Mouse (Mus musculus): ENCODE measurements around the gene Nmur1. TPM values are rescaled to one million over a fixed set of nuclear protein-coding genes. Genes with fewer than 3 reads are reported as not detected.
A peak's percentile ranks its signal among the peaks of the same experiment; 100 is the strongest.
"Not testable (repeated sequence)": the region's sequence is repeated elsewhere in the genome, so short reads cannot be mapped to it uniquely, and the experiment has no call there.

Nmur1 gene
- not detected in 2 replicates for polyA plus RNA-seq (2014; fragmentation: Nextera tagmentation; extraction: Ambion mirVana)

DNA sequence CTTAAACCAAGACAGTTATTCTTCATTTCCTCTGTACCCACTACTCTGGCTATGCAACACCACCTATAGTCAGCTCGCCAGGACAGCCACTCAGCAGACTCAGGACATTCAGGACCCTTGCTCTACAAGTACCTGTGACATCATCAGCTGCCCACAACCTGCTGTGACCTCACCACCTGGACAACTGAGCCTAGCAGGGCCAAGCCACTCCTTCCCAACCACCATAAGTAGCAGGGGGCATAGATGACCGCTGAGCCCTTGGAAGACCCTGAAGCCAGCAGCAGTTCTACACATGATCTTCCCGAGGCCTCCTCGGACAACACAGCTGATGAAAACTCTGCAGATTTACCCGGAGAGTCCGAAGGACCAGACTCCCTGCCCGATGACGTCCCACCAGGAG, at the start of gene Nmur1, which contains the start of gene Tex44:
Nmur1 (minus strand) TSS at position 101 of the 400 bp plus-strand sequence.
Tex44 (plus strand) TSS at position 202 of the 400 bp plus-strand sequence.
- Histone ChIP-seq H3K27me3 (ENCODE audit: control insufficient read depth, insufficient read depth, low read length) (no peaks in the 10 kb centered on the region), H3K27ac (replicated peaks; ENCODE audit: low read depth, low read length) (no peak within 1 kb of the TSS), H3K9me3 (replicated peaks; ENCODE audit: control insufficient read depth, low read length) (no peaks in the 10 kb centered on the region), H3K4me1 (ENCODE audit: control insufficient read depth, insufficient read depth, low read length) (no peaks in the 10 kb centered on the region; the same call in 1 of the 2 replicates), H3K36me3 (replicated peaks; ENCODE audit: control insufficient read depth, insufficient read depth, low read depth, low read length) (no peaks in the 10 kb centered on the region), H3K4me2 (ENCODE audit: low read depth, low read length) (no peak within 1 kb of the TSS), H3K9ac (replicated peaks; ENCODE audit: low read length) (no peak within 1 kb of the TSS), H3K4me3 (ENCODE audit: low read depth, low read length) (no peak within 1 kb of the TSS)
- WGBS: 91% methylated on average over 8 of the region's 8 CpGs
- DNase-seq (ENCODE audit: low spot score): no peak
- ATAC-seq (replicated peaks; ENCODE audit: insufficient number of reproducible peaks, low FRiP score, low TSS enrichment, low read depth): no peak

DNA sequence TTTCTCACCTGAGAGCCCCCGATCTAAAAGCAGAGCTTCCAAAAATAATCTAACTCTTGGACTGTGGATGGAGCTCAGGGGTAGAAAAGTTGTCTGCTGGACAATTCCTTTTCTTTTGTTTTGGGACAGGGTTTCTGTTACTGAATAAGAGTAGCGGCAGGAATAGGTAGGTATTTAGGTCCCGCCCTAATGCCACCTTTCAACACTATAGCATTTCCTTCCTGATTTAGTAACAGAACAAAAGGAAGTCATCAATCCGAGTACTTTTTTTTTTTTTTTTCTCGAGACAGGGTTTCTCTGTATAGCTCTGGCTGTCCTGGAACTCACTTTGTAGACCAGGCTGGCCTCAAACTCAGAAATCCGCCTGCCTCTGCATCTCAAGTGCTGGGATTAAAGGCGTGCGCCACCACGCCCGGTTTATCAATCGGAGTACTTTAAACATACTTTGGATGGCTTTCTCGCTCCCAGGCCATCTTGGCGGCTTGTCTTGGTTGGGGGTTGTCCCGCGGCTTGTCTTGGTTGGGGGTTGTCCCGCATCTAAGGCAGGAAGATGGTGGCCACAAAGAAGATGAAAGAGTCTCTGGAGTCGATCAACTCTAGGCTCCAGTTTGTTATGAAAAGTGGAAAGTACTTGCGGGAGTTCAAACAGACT, 47.2 kb upstream of the Nmur1 start:
- Histone ChIP-seq H3K4me3 (ENCODE audit: low read depth, low read length) (no peak overlapping the region), H3K4me2 (ENCODE audit: low read depth, low read length) (no peak overlapping the region), H3K9ac (replicated peaks; ENCODE audit: low read length) (peak overlapping the region; percentile 58; the same call in 1 of the 2 replicates), H3K27me3 (ENCODE audit: control insufficient read depth, insufficient read depth, low read length) (no peaks in the 10 kb centered on the region), H3K36me3 (replicated peaks; ENCODE audit: control insufficient read depth, insufficient read depth, low read depth, low read length) (no peaks in the 10 kb centered on the region), H3K27ac (replicated peaks; ENCODE audit: low read depth, low read length) (no peak overlapping the region), H3K9me3 (replicated peaks; ENCODE audit: control insufficient read depth, low read length) (no peaks in the 10 kb centered on the region), H3K4me1 (ENCODE audit: control insufficient read depth, insufficient read depth, low read length) (no peaks in the 10 kb centered on the region)
- ATAC-seq (replicated peaks; ENCODE audit: insufficient number of reproducible peaks, low FRiP score, low TSS enrichment, low read depth): no peak
- DNase-seq (ENCODE audit: low spot score): no peak
- 92% methylated on average over 18 of the region's 18 CpGs for WGBS

DNA sequence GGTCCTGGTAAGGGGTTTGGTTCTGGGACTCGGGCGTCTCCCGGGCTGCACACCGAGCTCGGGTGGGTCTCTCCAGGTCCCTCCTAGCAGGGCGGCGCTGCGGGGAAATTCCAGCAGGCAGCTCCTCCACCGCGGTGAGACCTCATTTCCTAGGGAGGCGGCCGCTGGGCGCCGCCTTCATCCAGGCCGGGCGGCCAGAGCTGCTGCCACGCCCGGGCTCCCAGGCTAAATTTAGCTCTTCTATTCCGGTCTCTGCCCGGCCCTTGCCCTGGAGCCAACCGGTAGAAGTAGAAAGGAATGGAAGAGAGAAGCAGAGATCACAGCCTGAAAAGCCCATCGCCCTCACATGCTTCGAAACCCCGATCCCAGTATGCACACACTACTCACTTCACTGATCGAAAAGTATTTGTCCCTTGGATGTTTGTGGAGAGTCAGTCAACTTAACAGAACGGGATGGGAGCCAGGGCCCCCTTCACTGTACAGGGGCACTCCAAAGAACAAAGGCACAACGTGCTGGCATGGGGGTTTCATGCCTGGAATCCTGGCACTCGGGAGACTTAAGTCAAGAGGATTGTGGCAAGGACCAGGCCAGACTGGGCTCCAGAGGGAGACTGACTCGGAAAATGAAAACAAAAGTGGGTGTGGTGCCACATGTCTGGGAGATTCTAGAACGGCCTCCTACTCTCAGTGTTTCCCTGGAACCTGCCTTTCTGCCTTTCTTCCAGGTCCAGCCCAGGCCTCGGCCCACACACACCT, 46.3 kb upstream of the Nmur1 start:
- WGBS: 21% methylated on average over 31 of the region's 31 CpGs
- ATAC-seq (replicated peaks; ENCODE audit: insufficient number of reproducible peaks, low FRiP score, low TSS enrichment, low read depth): peak; percentile 19; the same call in 1 of the 2 replicates

DNA sequence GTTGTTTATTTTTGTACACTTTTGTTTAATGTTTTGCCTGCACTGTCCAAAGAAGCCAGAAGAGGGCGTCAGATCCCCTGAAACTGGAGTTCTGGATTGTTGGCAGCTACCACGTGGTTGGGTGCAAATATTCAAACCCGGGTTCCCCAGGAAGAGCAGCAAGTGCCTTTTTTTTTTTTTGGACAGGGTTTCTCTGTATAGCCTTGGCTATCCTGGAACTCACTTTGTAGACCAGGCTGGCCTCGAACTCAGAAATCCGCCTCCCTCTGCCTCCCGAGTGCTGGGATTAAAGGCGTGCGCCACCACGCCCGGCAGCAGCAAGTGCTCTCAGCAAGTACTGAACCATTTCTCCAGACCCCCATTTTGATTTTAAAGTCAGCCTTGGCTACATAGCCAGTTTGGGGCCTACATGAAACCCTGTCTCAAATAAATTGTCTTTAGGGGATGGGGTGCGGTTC, 45.5 kb upstream of the Nmur1 start:
- not testable (repeated sequence) for H3K36me3 ChIP-seq (replicated peaks; ENCODE audit: control insufficient read depth, insufficient read depth, low read depth, low read length); DNase-seq (ENCODE audit: low spot score); H3K27me3 ChIP-seq (ENCODE audit: control insufficient read depth, insufficient read depth, low read length); H3K4me3 ChIP-seq (ENCODE audit: low read depth, low read length); H3K27ac ChIP-seq (replicated peaks; ENCODE audit: low read depth, low read length); H3K4me2 ChIP-seq (ENCODE audit: low read depth, low read length); ATAC-seq (replicated peaks; ENCODE audit: insufficient number of reproducible peaks, low FRiP score, low TSS enrichment, low read depth); H3K4me1 ChIP-seq (ENCODE audit: control insufficient read depth, insufficient read depth, low read length); H3K9ac ChIP-seq (replicated peaks; ENCODE audit: low read length); H3K9me3 ChIP-seq (replicated peaks; ENCODE audit: control insufficient read depth, low read length)
- 72% methylated on average over 11 of the region's 11 CpGs for WGBS

More for the DNA sequence above, 46.3 kb upstream of the Nmur1 start:
- Histone ChIP-seq H3K27ac (replicated peaks; ENCODE audit: low read depth, low read length) (peak overlapping the region; percentile 74), H3K4me2 (ENCODE audit: low read depth, low read length) (peak overlapping the region; percentile 26; the same call in 1 of the 2 replicates), H3K4me3 (ENCODE audit: low read depth, low read length) (no peak overlapping the region), H3K27me3 (ENCODE audit: control insufficient read depth, insufficient read depth, low read length) (no peaks in the 10 kb centered on the region), H3K9ac (replicated peaks; ENCODE audit: low read length) (peak overlapping the region; percentile 58), H3K4me1 (ENCODE audit: control insufficient read depth, insufficient read depth, low read length) (no peaks in the 10 kb centered on the region), H3K9me3 (replicated peaks; ENCODE audit: control insufficient read depth, low read length) (no peaks in the 10 kb centered on the region), H3K36me3 (replicated peaks; ENCODE audit: control insufficient read depth, insufficient read depth, low read depth, low read length) (no peaks in the 10 kb centered on the region)
- peak; percentile 70 for DNase-seq (ENCODE audit: low spot score)

DNA sequence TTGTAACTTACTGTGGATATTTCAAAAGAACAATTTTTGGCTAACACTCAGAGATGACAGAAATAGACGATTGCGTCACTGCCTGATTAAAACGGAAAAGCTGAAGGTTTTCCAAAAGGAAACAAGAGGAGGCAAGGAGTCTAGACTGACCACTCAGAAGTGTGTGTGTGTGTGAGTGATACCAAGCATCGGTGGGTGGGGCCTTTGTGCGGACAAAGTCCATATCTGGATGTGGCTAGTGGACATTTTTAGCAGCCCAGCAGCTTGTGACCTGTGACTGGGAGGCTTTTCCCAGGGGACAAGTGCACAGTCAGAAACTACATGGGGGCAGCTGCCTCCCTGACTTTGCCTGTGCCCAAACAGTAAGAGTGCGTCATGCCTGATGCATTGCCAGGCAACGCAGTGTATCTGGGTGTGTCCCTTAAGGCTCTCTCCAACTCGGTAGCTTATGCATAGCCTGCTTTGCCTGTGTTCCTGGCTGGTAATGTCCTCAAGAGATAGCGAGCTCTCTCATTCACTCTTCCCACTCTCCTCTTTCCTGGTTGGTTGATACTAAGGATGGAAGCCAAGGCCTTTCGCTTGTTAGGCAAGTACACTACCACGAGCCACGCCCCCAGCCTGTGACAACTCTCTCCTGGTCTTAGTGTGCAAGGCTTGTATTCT, 44.6 kb upstream of the Nmur1 start:
- Histone ChIP-seq H3K4me2 (ENCODE audit: low read depth, low read length) (no peak overlapping the region), H3K27ac (replicated peaks; ENCODE audit: low read depth, low read length) (no peak overlapping the region), H3K36me3 (replicated peaks; ENCODE audit: control insufficient read depth, insufficient read depth, low read depth, low read length) (no peaks in the 10 kb centered on the region), H3K9ac (replicated peaks; ENCODE audit: low read length) (no peak overlapping the region), H3K4me3 (ENCODE audit: low read depth, low read length) (no peak overlapping the region), H3K4me1 (ENCODE audit: control insufficient read depth, insufficient read depth, low read length) (no peaks in the 10 kb centered on the region), H3K9me3 (replicated peaks; ENCODE audit: control insufficient read depth, low read length) (no peaks in the 10 kb centered on the region), H3K27me3 (ENCODE audit: control insufficient read depth, insufficient read depth, low read length) (no peaks in the 10 kb centered on the region)
- ATAC-seq (replicated peaks; ENCODE audit: insufficient number of reproducible peaks, low FRiP score, low TSS enrichment, low read depth): 0 out of 2 replicates have a peak, but pooled peaks have one; percentile 31
- 83% methylated on average over 12 of the region's 12 CpGs for WGBS
- DNase-seq (ENCODE audit: low spot score): no peak

DNA sequence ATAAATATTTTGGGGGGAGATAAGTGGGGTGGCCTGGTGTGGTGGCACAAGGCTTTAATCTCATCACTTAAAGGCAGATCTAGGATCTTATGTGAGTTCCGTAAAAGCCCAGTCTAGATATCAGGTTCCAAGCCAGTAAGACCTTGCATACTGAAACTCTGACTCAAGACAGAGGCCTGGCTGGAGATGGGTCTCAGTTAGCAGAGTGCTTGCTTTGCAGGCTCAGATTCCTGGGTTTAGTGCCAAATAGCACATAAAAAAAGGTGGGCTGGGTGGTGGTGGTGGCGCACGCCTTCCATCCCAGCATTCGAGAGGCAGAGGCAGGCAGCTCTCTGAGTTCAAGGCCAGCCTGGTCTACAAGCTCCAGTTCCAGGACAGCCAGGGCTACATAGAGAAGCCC, 43.8 kb upstream of the Nmur1 start:
- Histone ChIP-seq H3K9me3 (replicated peaks; ENCODE audit: control insufficient read depth, low read length) (no peaks in the 10 kb centered on the region), H3K27me3 (ENCODE audit: control insufficient read depth, insufficient read depth, low read length) (no peaks in the 10 kb centered on the region), H3K4me1 (ENCODE audit: control insufficient read depth, insufficient read depth, low read length) (peaks cover 2% of the 10 kb centered on the region; the same call in 1 of the 2 replicates), H3K27ac (replicated peaks; ENCODE audit: low read depth, low read length) (no peak overlapping the region), H3K4me3 (ENCODE audit: low read depth, low read length) (no peak overlapping the region), H3K4me2 (ENCODE audit: low read depth, low read length) (no peak overlapping the region), H3K9ac (replicated peaks; ENCODE audit: low read length) (no peak overlapping the region), H3K36me3 (replicated peaks; ENCODE audit: control insufficient read depth, insufficient read depth, low read depth, low read length) (no peaks in the 10 kb centered on the region)
- ATAC-seq (replicated peaks; ENCODE audit: insufficient number of reproducible peaks, low FRiP score, low TSS enrichment, low read depth): no peak
- 91% methylated on average over 4 of the region's 4 CpGs for WGBS
- DNase-seq (ENCODE audit: low spot score): no peak

DNA sequence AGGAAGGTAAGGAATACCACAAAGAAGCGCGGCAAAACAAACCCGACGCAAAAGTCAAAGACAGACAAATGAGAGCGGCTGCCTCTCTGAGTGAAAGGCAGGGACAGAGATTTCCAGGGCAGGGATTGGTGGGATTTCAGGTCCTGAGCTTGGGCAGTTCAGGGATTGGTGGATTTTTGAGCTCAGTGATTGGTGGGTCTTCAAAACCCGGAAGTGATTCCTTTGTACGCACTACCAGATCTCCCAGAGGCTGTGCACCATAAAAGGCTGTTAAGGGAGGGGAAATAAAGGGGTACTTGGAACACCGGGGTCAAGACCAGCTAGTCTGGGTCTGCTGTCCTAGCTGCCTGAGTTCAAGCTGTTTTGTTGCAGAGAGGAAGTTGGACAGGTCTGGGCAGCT, 41.4 kb upstream of the Nmur1 start:
- H3K4me2 ChIP-seq (ENCODE audit: low read depth, low read length): no peak overlapping the region
- ATAC-seq (replicated peaks; ENCODE audit: insufficient number of reproducible peaks, low FRiP score, low TSS enrichment, low read depth) (no peak), DNase-seq (ENCODE audit: low spot score) (no peak)
- H3K36me3 ChIP-seq (replicated peaks; ENCODE audit: control insufficient read depth, insufficient read depth, low read depth, low read length): no peaks in the 10 kb centered on the region
- H3K9me3 ChIP-seq (replicated peaks; ENCODE audit: control insufficient read depth, low read length): no peaks in the 10 kb centered on the region
- no peak overlapping the region for H3K4me3 ChIP-seq (ENCODE audit: low read depth, low read length)
- no peaks in the 10 kb centered on the region for H3K27me3 ChIP-seq (ENCODE audit: control insufficient read depth, insufficient read depth, low read length)
- H3K27ac ChIP-seq (replicated peaks; ENCODE audit: low read depth, low read length): no peak overlapping the region
- no peak overlapping the region for H3K9ac ChIP-seq (replicated peaks; ENCODE audit: low read length)
- peaks cover 5% of the 10 kb centered on the region; the same call in 1 of the 2 replicates for H3K4me1 ChIP-seq (ENCODE audit: control insufficient read depth, insufficient read depth, low read length)
- WGBS: 85% methylated on average over 8 of the region's 8 CpGs
